Mouse (Mus musculus) liver, embryonic 14.5 days (tissue): ENCODE results near the gene Fam19a2. TPM values are rescaled to one million over a fixed set of nuclear protein-coding genes. Genes with fewer than 3 reads are reported as not detected.

Experiments used
- ATAC-seq: fragments of 200-750 bp; cut with Nextera tagmentation; 2 replicates; pipeline ENCODE4 v1.8.0; 2017; ENCODE audit warnings: moderate number of reproducible peaks, mild to moderate bottlenecking, moderate library complexity; ENCODE audit not compliant: insufficient read depth
- DNase-seq, 3 experiments: peaks; one replicate each; pipeline ENCODE4 v3.0.0-alpha.2; 2012 to 2013; ENCODE audit warnings: low read depth in 3 of 3, low spot score in 3 of 3
- H3K27ac ChIP-seq: fragments of 300-500 bp; sonication (generic); 2 replicates; pipeline ENCODE4 v1.5.1; 2014; ENCODE audit warnings: moderate library complexity, mild to moderate bottlenecking, control low read depth, inconsistent platforms
- H3K27me3 ChIP-seq: fragments of 300-500 bp; sonication (generic); 2 replicates; pipeline ENCODE4 v1.6.1; 2014; ENCODE audit warnings: mild to moderate bottlenecking, low read length, moderate library complexity; ENCODE audit not compliant: control insufficient read depth, insufficient read depth
- H3K36me3 ChIP-seq: fragments of 300-500 bp; sonication (generic); replicated peaks from 2 replicates; pipeline ENCODE4 v1.6.1; 2014; ENCODE audit warnings: low read depth; ENCODE audit not compliant: control insufficient read depth, insufficient read depth
- H3K4me1 ChIP-seq, 2 experiments: fragments of 200-500 bp in 1 of 2; fragments of 300-500 bp in 1 of 2; sonication (generic) in 1 of 2; replicated peaks; 2 replicates each; pipeline ENCODE4 v1.6.1; 2012 to 2014; ENCODE audit warnings: antibody characterized with exemption in 1 of 2, inconsistent platforms in 1 of 2, low read length in 1 of 2; ENCODE audit not compliant: control insufficient read depth in 2 of 2, insufficient read depth in 2 of 2
- H3K4me2 ChIP-seq: fragments of 300-500 bp; sonication (generic); 2 replicates; pipeline ENCODE4 v1.6.1; 2014; ENCODE audit warnings: low read depth, mild to moderate bottlenecking, control low read depth, moderate library complexity
- H3K4me3 ChIP-seq, 2 experiments: fragments of 200-500 bp in 1 of 2; fragments of 300-500 bp in 1 of 2; sonication (generic) in 1 of 2; 2 replicates each; pipeline ENCODE4 v1.5.1; 2012 to 2014; ENCODE audit warnings: low read depth in 2 of 2, low read length in 2 of 2, mild to moderate bottlenecking in 2 of 2, control low read depth in 1 of 2, inconsistent platforms in 1 of 2, moderate library complexity in 1 of 2; ENCODE audit not compliant: insufficient read depth in 1 of 2
- H3K9ac ChIP-seq: fragments of 300-500 bp; sonication (generic); replicated peaks from 2 replicates; pipeline ENCODE4 v1.6.1; 2014; ENCODE audit warnings: mild to moderate bottlenecking, control low read depth, moderate library complexity
- H3K9me3 ChIP-seq: fragments of 300-500 bp; sonication (generic); 2 replicates; pipeline ENCODE4 v1.6.1; 2016; ENCODE audit warnings: low read length, mixed read lengths; ENCODE audit not compliant: control insufficient read depth
- CTCF ChIP-seq: IDR thresholded peaks from 2 replicates; pipeline ENCODE4 v1.5.1; 2016; ENCODE audit warnings: antibody characterized with exemption, low read depth, control low read depth
- EP300 ChIP-seq: IDR thresholded peaks from 2 replicates; pipeline ENCODE4 v1.6.1; 2016; ENCODE audit warnings: antibody characterized with exemption, low read depth
- WGBS: fragments of 180-500 bp; shearing (Covaris S2); extraction: QIAGEN DNeasy Blood & Tissue Kit; methylation state at CpG from one replicate; pipeline ENCODE4 v1.1.7; 2014; ENCODE audit not compliant: insufficient replicate concordance; 5-methylcytosine and 5-hydroxymethylcytosine counted together
- polyA plus RNA-seq, 2 experiments: library from polyadenylated mRNA; depleted of rRNA in 1 of 2; stranded (reverse) in 1 of 2; unstranded in 1 of 2; fragments of >200 nt; fragmentation: Nextera tagmentation in 1 of 2; extraction: Ambion mirVana in 1 of 2; gene quantifications; 2 replicates each; pipeline versions ENCODE4 v1.2.1 to v1.2.3; 2012 to 2014

Fam19a2 gene
- polyA plus RNA-seq, 2 experiments, result 0.12 to 0.20 TPM

GRCm38 (mm10) chr10:123595043-123595442 is 331.2 kb downstream of the Fam19a2 start:
- Histone ChIP-seq H3K36me3 (no peaks in the 10 kb centered on the region), H3K9ac (no peak overlapping the region), H3K27ac (no peak overlapping the region), H3K4me2 (no peak overlapping the region), H3K27me3 (no peaks in the 10 kb centered on the region), H3K4me1 (no peaks in the 10 kb centered on the region), H3K4me3 (no peak overlapping the region), H3K9me3 (no peaks in the 10 kb centered on the region)
- DNase-seq, result no peak
- ATAC-seq, result no peak
- TF ChIP-seq CTCF (no peak), EP300 (no peak)

- Histone ChIP-seq H3K9me3 (no peaks in the 10 kb centered on the region), H3K27ac (no peak overlapping the region), H3K4me1 (no peaks in the 10 kb centered on the region), H3K4me3 (no peak overlapping the region), H3K4me2 (no peak overlapping the region), H3K27me3 (no peaks in the 10 kb centered on the region), H3K36me3 (no peaks in the 10 kb centered on the region), H3K9ac (no peak overlapping the region)
- WGBS, result 50% methylated on average over 3 of the region's 3 CpGs
- no peak for DNase-seq
- no peak for ATAC-seq
- no peak for TF ChIP-seq CTCF
- no peak for TF ChIP-seq EP300
Observed at GRCm38 (mm10) chr10:123597059-123597458, 333.3 kb downstream of the Fam19a2 start.

- 33% methylated on average over 2 of the region's 2 CpGs for WGBS
- Histone ChIP-seq H3K4me2 (no peak overlapping the region), H3K36me3 (no peaks in the 10 kb centered on the region), H3K9ac (no peak overlapping the region), H3K4me3 (no peak overlapping the region), H3K4me1 (no peaks in the 10 kb centered on the region), H3K27ac (no peak overlapping the region), H3K9me3 (no peaks in the 10 kb centered on the region), H3K27me3 (no peaks in the 10 kb centered on the region)
- no peak for ATAC-seq
- TF ChIP-seq CTCF (no peak), EP300 (no peak)
- DNase-seq, result no peak
Observed at GRCm38 (mm10) chr10:123605671-123606070, 341.9 kb downstream of the Fam19a2 start.

- H3K36me3 ChIP-seq, result no peaks in the 10 kb centered on the region
- DNase-seq (no peak), ATAC-seq (no peak)
- H3K9me3 ChIP-seq, result no peaks in the 10 kb centered on the region; the same call in 1 of the 2 replicates
- no peak overlapping the region for H3K9ac ChIP-seq
- no peaks in the 10 kb centered on the region for H3K4me1 ChIP-seq
- WGBS, result 69% methylated on average over 2 of the region's 2 CpGs
- no peak overlapping the region for H3K4me3 ChIP-seq
- H3K4me2 ChIP-seq, result no peak overlapping the region
- no peaks in the 10 kb centered on the region for H3K27me3 ChIP-seq
- TF ChIP-seq CTCF, result no peak
- no peak for TF ChIP-seq EP300
- H3K27ac ChIP-seq, result no peak overlapping the region
Observed at GRCm38 (mm10) chr10:123626691-123627090, 362.9 kb downstream of the Fam19a2 start.

- no peak overlapping the region for H3K27ac ChIP-seq
- no peaks in the 10 kb centered on the region for H3K4me1 ChIP-seq
- no peak overlapping the region for H3K4me3 ChIP-seq
- TF ChIP-seq CTCF (no peak), EP300 (no peak)
- H3K4me2 ChIP-seq, result no peak overlapping the region
- DNase-seq (no peak), ATAC-seq (no peak)
- no peaks in the 10 kb centered on the region for H3K36me3 ChIP-seq
- H3K9me3 ChIP-seq, result no peaks in the 10 kb centered on the region; the same call in 1 of the 2 replicates
- no peak overlapping the region for H3K9ac ChIP-seq
- WGBS, result 67% methylated on average over 5 of the region's 5 CpGs
- no peaks in the 10 kb centered on the region for H3K27me3 ChIP-seq
Observed at GRCm38 (mm10) chr10:123629248-123629744, 365.5 kb downstream of the Fam19a2 start.
